Mouse (Mus musculus): ENCODE measurements around the gene Psmd9. TPM values are rescaled to one million over a fixed set of nuclear protein-coding genes. Genes with fewer than 3 reads are reported as not detected.

The Psmd9 gene
- polyA plus RNA-seq, 1 experiment from 2014 or later, result 66.7 TPM

- Histone ChIP-seq H3K9me3 (replicated peaks; ENCODE audit: control insufficient read depth, low read length) (no peaks in the 10 kb centered on the region), H3K9ac (ENCODE audit: low read depth, low read length) (no peak overlapping the region), H3K4me3 (ENCODE audit: low read depth, low read length) (no peak overlapping the region), H3K4me1 (ENCODE audit: control insufficient read depth, insufficient read depth, low read length) (0 out of 2 replicates have a peak, but pooled peaks cover 3% of the 10 kb centered on the region), H3K36me3 (ENCODE audit: control insufficient read depth, insufficient read depth, low read length) (no peaks in the 10 kb centered on the region), H3K4me2 (peak overlapping the region; percentile 41), H3K27me3 (ENCODE audit: control insufficient read depth, insufficient read depth, low read length) (no peaks in the 10 kb centered on the region), H3K27ac (ENCODE audit: low read depth, low read length) (no peak overlapping the region)
- no peak for ATAC-seq (replicated peaks; ENCODE audit: insufficient number of reproducible peaks, low FRiP score, low TSS enrichment)
- 29% methylated on average over 23 of the region's 23 CpGs for WGBS (ENCODE audit: insufficient replicate concordance)
Observed at GRCm38 (mm10) chr5:123256841-123257755, 87.9 kb downstream of the Psmd9 start.

GRCm38 (mm10) chr5:123258990-123259389, 89.8 kb downstream of the Psmd9 start:
- no peaks in the 10 kb centered on the region for H3K27me3 ChIP-seq (ENCODE audit: control insufficient read depth, insufficient read depth, low read length)
- 0 out of 2 replicates have a peak, but pooled peaks cover 3% of the 10 kb centered on the region for H3K4me1 ChIP-seq (ENCODE audit: control insufficient read depth, insufficient read depth, low read length)
- 54% methylated on average over 5 of the region's 5 CpGs for WGBS (ENCODE audit: insufficient replicate concordance)
- no peak overlapping the region for H3K9ac ChIP-seq (ENCODE audit: low read depth, low read length)
- H3K4me2 ChIP-seq, result no peak overlapping the region
- H3K9me3 ChIP-seq (replicated peaks; ENCODE audit: control insufficient read depth, low read length), result no peaks in the 10 kb centered on the region
- no peak overlapping the region for H3K4me3 ChIP-seq (ENCODE audit: low read depth, low read length)
- no peak for ATAC-seq (replicated peaks; ENCODE audit: insufficient number of reproducible peaks, low FRiP score, low TSS enrichment)
- H3K36me3 ChIP-seq (ENCODE audit: control insufficient read depth, insufficient read depth, low read length), result no peaks in the 10 kb centered on the region
- no peak overlapping the region for H3K27ac ChIP-seq (ENCODE audit: low read depth, low read length)

GRCm38 (mm10) chr5:123260698-123261097, 91.5 kb downstream of the Psmd9 start:
- H3K4me2 ChIP-seq, result no peak overlapping the region
- H3K27me3 ChIP-seq (ENCODE audit: control insufficient read depth, insufficient read depth, low read length), result no peaks in the 10 kb centered on the region
- H3K27ac ChIP-seq (ENCODE audit: low read depth, low read length), result no peak overlapping the region
- WGBS (ENCODE audit: insufficient replicate concordance), result 77% methylated on average over 8 of the region's 8 CpGs
- H3K4me3 ChIP-seq (ENCODE audit: low read depth, low read length), result no peak overlapping the region
- H3K36me3 ChIP-seq (ENCODE audit: control insufficient read depth, insufficient read depth, low read length), result no peaks in the 10 kb centered on the region
- 0 out of 2 replicates have a peak, but pooled peaks cover 3% of the 10 kb centered on the region for H3K4me1 ChIP-seq (ENCODE audit: control insufficient read depth, insufficient read depth, low read length)
- ATAC-seq (replicated peaks; ENCODE audit: insufficient number of reproducible peaks, low FRiP score, low TSS enrichment), result no peak
- H3K9ac ChIP-seq (ENCODE audit: low read depth, low read length), result no peak overlapping the region
- no peaks in the 10 kb centered on the region for H3K9me3 ChIP-seq (replicated peaks; ENCODE audit: control insufficient read depth, low read length)

- no peak for ATAC-seq (replicated peaks; ENCODE audit: insufficient number of reproducible peaks, low FRiP score, low TSS enrichment)
- H3K27me3 ChIP-seq (ENCODE audit: control insufficient read depth, insufficient read depth, low read length), result no peaks in the 10 kb centered on the region
- WGBS (ENCODE audit: insufficient replicate concordance), result 80% methylated on average over 3 of the region's 3 CpGs
- H3K9me3 ChIP-seq (replicated peaks; ENCODE audit: control insufficient read depth, low read length), result no peaks in the 10 kb centered on the region
- no peaks in the 10 kb centered on the region for H3K36me3 ChIP-seq (ENCODE audit: control insufficient read depth, insufficient read depth, low read length)
- H3K4me2 ChIP-seq, result no peak overlapping the region
- no peak overlapping the region for H3K4me3 ChIP-seq (ENCODE audit: low read depth, low read length)
- H3K27ac ChIP-seq (ENCODE audit: low read depth, low read length), result no peak overlapping the region
- H3K4me1 ChIP-seq (ENCODE audit: control insufficient read depth, insufficient read depth, low read length), result no peaks in the 10 kb centered on the region
- H3K9ac ChIP-seq (ENCODE audit: low read depth, low read length), result no peak overlapping the region
Observed at GRCm38 (mm10) chr5:123266909-123267308, 97.7 kb downstream of the Psmd9 start.

- no peak overlapping the region for H3K4me3 ChIP-seq (ENCODE audit: low read depth, low read length)
- H3K9me3 ChIP-seq (replicated peaks; ENCODE audit: control insufficient read depth, low read length), result no peaks in the 10 kb centered on the region
- no peaks in the 10 kb centered on the region for H3K36me3 ChIP-seq (ENCODE audit: control insufficient read depth, insufficient read depth, low read length)
- no peaks in the 10 kb centered on the region for H3K27me3 ChIP-seq (ENCODE audit: control insufficient read depth, insufficient read depth, low read length)
- no peak overlapping the region for H3K27ac ChIP-seq (ENCODE audit: low read depth, low read length)
- no peak overlapping the region for H3K4me2 ChIP-seq
- no peak for ATAC-seq (replicated peaks; ENCODE audit: insufficient number of reproducible peaks, low FRiP score, low TSS enrichment)
- H3K9ac ChIP-seq (ENCODE audit: low read depth, low read length), result no peak overlapping the region
- 76% methylated on average over 28 of the region's 28 CpGs for WGBS (ENCODE audit: insufficient replicate concordance)
- H3K4me1 ChIP-seq (ENCODE audit: control insufficient read depth, insufficient read depth, low read length), result no peaks in the 10 kb centered on the region
Observed at GRCm38 (mm10) chr5:123268477-123269474, 99.6 kb downstream of the Psmd9 start.

- 69% methylated on average over 11 of the region's 11 CpGs for WGBS (ENCODE audit: insufficient replicate concordance)
- Histone ChIP-seq H3K36me3 (ENCODE audit: control insufficient read depth, insufficient read depth, low read length) (no peaks in the 10 kb centered on the region), H3K27ac (ENCODE audit: low read depth, low read length) (no peak overlapping the region), H3K27me3 (ENCODE audit: control insufficient read depth, insufficient read depth, low read length) (no peaks in the 10 kb centered on the region), H3K4me1 (ENCODE audit: control insufficient read depth, insufficient read depth, low read length) (no peaks in the 10 kb centered on the region), H3K9me3 (replicated peaks; ENCODE audit: control insufficient read depth, low read length) (no peaks in the 10 kb centered on the region), H3K4me2 (no peak overlapping the region), H3K9ac (ENCODE audit: low read depth, low read length) (no peak overlapping the region), H3K4me3 (ENCODE audit: low read depth, low read length) (no peak overlapping the region)
- no peak for ATAC-seq (replicated peaks; ENCODE audit: insufficient number of reproducible peaks, low FRiP score, low TSS enrichment)
Observed at GRCm38 (mm10) chr5:123270917-123271316, 101.7 kb downstream of the Psmd9 start.

GRCm38 (mm10) chr5:123272927-123273326, 103.7 kb downstream of the Psmd9 start:
- Histone ChIP-seq H3K27me3 (ENCODE audit: control insufficient read depth, insufficient read depth, low read length) (no peaks in the 10 kb centered on the region), H3K4me3 (ENCODE audit: low read depth, low read length) (no peak overlapping the region), H3K27ac (ENCODE audit: low read depth, low read length) (no peak overlapping the region), H3K9me3 (replicated peaks; ENCODE audit: control insufficient read depth, low read length) (no peaks in the 10 kb centered on the region), H3K4me1 (ENCODE audit: control insufficient read depth, insufficient read depth, low read length) (no peaks in the 10 kb centered on the region), H3K4me2 (no peak overlapping the region), H3K36me3 (ENCODE audit: control insufficient read depth, insufficient read depth, low read length) (no peaks in the 10 kb centered on the region), H3K9ac (ENCODE audit: low read depth, low read length) (no peak overlapping the region)
- no peak for ATAC-seq (replicated peaks; ENCODE audit: insufficient number of reproducible peaks, low FRiP score, low TSS enrichment)
- WGBS (ENCODE audit: insufficient replicate concordance), result 73% methylated on average over 5 of the region's 5 CpGs

GRCm38 (mm10) chr5:123276636-123277341, 107.6 kb downstream of the Psmd9 start:
- Histone ChIP-seq H3K4me3 (ENCODE audit: low read depth, low read length) (no peak overlapping the region), H3K4me1 (ENCODE audit: control insufficient read depth, insufficient read depth, low read length) (no peaks in the 10 kb centered on the region), H3K36me3 (ENCODE audit: control insufficient read depth, insufficient read depth, low read length) (no peaks in the 10 kb centered on the region), H3K9me3 (replicated peaks; ENCODE audit: control insufficient read depth, low read length) (no peaks in the 10 kb centered on the region), H3K27ac (ENCODE audit: low read depth, low read length) (no peak overlapping the region), H3K9ac (ENCODE audit: low read depth, low read length) (0 out of 2 replicates have a peak overlapping the region, but pooled peaks have one; percentile 28), H3K4me2 (no peak overlapping the region), H3K27me3 (ENCODE audit: control insufficient read depth, insufficient read depth, low read length) (no peaks in the 10 kb centered on the region)
- 77% methylated on average over 9 of the region's 9 CpGs for WGBS (ENCODE audit: insufficient replicate concordance)
- no peak for ATAC-seq (replicated peaks; ENCODE audit: insufficient number of reproducible peaks, low FRiP score, low TSS enrichment)

Data from heart, embryonic 11.5 days (tissue).